Mouse (Mus musculus): ENCODE results near the gene Pelo. TPM values are rescaled to one million over a fixed set of nuclear protein-coding genes. Genes with fewer than 3 reads are reported as not detected.
A peak's percentile ranks its signal among the peaks of the same experiment; 100 is the strongest.

Gene Pelo
- polyA plus RNA-seq (2012; rRNA removed), result 32.8 and 39.0 TPM in 2 replicates

DNA sequence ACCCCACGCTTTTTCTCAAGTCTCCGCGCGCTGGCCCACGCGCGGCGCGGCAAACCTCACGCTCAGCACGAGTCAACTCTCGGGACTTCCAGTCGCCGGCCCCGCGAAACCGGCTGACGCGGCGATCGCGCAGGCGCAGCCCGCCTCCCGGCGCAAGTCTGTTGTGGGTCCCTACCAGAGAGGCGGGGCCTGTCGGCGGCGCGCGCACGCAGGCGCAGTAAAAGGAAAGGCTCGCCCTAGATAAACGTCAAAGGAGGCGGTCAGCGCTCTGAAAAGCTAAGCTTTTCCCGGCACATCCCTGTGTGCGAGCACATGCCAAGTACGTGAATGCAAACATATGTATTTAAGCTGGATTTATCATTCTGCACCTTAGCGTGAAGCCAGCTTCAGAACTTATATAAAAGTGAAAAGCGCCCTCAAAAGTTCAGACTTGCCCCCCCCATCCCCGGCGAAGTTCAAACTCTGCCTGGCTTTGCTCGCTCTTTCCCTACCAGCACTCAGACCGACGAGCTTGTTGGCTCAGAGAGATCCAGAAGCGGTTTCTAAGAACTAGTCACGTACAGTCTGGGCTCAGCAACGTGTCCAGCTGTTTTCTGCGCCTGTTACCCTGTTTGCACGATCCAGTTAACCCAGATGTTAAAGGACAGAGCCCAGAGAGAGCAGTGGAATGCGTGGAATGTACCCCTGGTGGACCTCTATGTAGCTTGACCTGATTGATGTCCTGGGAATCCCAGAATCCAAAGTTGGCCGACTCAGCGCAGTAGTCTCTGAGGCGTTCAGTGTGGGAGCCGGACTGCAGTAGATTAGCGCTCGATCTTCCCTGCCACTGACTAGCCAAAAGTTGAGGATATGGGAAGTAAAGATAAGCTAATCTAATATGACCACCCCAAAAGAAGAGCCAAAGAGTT is at the start of gene Pelo:
Pelo (minus strand) TSS at position 118 of the 908 bp plus-strand sequence.
- peak; percentile 93 for DNase-seq (ENCODE audit: low spot score)

DNA sequence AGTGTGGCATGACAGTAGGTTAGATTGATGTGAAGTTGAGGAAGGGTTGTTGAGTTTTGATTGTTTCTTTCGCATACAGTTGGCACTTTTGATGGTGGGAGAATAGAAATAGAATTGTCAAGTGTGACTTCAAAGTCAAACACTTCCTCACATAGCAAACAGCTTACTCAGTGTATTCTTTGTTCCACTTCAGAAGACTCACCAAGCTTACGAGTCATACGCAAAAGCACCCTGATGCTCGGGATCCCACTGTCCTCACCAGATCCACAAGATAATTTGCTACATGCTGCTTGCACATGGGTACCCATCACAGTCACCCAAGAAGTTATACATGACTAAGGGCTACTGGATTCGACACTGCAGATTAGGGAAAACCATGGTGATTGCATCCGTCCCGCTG is 48.5 kb upstream of the Pelo start:
- DNase-seq (ENCODE audit: low spot score), result no peak

GRCm38 (mm10) chr13:115136761-115137160 is 46.8 kb upstream of the Pelo start:
- no peak for DNase-seq (ENCODE audit: low spot score)

- no peak for DNase-seq (ENCODE audit: low spot score)
Measured at GRCm38 (mm10) chr13:115132435-115132834, 42.4 kb upstream of the Pelo start.

GRCm38 (mm10) chr13:115131381-115131780 is 41.4 kb upstream of the Pelo start:
- no peak for DNase-seq (ENCODE audit: low spot score)

- no peak for DNase-seq (ENCODE audit: low spot score)
Measured at GRCm38 (mm10) chr13:115130035-115130434, 40.0 kb upstream of the Pelo start.

DNA sequence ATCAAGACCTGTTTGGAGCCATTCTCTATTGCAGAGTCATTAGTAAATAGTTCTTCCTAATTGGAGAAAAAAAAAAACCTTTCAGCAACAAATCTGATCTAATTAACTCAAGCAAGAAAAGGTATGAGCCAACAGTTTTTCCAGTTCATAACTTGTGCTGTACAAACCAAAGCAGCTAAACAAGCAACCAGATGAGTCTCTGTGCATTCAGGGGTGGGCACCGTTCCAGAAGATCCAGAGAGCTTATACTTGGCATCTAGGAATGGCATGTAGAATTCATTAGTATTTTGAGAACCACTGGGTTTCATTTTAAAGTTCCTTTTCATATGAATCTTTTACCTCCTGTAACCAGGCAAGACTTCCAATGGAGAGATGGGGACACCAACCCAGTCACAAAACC is 37.8 kb upstream of the Pelo start:
- no peak for DNase-seq (ENCODE audit: low spot score)

DNA sequence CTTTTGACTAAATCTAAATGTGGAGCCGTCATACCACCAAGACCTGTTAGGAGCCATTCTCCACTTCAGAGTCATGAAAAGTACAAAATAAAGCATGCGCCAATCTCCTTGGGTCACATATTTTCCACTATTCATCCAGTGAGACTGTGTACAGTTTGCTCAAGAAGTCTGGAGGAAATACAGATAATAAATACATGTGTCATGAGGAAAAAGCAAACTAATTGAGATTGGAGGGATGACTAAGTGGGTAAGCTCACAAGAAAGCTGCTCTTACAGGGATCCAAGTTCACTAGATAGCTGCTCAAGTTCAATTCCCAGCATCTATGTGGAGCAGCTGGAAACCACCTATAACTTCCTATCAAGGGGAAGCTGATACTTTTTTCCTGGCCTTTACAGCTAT is 36.5 kb upstream of the Pelo start:
- no peak for DNase-seq (ENCODE audit: low spot score)

DNA sequence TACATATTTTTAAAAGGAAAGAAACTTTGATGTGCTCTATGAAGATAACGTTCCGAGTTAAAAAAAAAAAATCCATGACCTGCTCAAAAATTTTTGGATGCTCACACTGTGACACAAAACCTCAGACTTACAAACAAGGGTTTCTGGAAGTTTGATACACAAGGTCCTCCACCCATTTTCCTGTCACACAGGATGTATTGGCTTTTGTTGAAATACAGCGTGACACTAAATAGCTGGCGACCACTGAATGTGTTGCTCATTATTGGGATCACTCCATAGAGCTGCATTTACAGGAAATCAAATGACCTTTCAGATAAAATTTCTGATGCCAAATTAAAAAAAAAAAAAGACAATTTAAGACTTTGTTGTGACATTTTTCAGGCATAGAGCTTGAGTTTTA is 35.1 kb upstream of the Pelo start:
- DNase-seq (ENCODE audit: low spot score), result no peak

DNA sequence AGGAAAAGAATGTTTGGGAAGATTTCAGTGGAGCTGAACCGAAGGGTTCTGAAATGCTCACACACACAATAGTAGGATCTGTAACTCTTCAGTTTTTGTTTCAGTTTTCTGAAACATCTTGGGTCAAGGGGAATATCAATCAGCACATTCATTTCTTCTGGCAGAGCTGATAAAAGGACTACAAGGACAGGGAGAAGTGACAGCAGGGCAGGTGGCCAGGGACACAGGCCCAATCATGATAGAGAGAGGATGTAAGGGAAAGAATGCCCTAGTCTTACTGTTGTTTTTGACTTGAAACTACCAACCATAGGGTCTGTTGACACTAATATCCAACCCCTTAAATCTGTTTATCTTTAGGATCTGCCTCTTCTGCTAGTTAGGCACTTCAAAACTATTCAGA is 34.5 kb upstream of the Pelo start:
- DNase-seq (ENCODE audit: low spot score), result no peak

DNA sequence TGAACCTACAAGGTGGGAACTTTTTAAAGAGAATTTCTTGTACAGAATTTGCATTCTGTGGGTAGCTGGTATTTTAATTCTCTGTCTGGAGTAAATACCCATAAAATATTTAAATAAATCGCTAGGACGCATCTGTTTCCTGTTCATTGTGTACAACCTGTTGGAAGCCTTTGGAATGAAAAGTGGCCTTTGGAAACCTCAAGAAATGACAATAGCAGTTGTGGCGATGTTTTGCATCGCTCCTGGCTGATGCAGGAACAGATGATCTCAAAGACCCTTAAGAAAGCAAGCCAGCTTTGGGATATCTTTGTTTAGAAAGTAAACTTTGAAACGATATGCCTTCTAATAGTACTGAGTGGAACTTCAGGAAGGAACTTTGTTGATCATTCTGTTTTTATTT is 28.8 kb upstream of the Pelo start:
- no peak for DNase-seq (ENCODE audit: low spot score)

DNA sequence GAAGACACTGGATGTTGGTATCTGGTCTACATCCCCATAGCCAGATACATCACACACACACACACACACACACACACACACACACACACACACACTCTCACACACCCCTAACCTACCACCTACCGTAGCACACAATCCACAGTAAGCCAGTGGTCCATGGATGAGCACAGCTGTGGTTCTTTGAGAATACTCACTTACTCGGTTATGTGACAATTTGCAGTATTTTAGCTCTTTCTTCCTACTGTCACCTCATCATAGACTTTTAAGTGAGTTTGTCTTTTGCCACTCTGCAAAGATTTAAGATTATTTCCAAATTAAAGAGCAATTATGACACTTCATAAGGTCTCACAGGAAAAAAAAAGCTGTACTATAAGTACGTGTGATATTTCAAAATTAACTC is 28.2 kb upstream of the Pelo start:
- no peak for DNase-seq (ENCODE audit: low spot score)

GRCm38 (mm10) chr13:115116930-115117621 is 27.1 kb upstream of the Pelo start:
- DNase-seq (ENCODE audit: low spot score), result no peak

- DNase-seq (ENCODE audit: low spot score), result no peak
Measured at GRCm38 (mm10) chr13:115109628-115110027, 19.6 kb upstream of the Pelo start.

DNA sequence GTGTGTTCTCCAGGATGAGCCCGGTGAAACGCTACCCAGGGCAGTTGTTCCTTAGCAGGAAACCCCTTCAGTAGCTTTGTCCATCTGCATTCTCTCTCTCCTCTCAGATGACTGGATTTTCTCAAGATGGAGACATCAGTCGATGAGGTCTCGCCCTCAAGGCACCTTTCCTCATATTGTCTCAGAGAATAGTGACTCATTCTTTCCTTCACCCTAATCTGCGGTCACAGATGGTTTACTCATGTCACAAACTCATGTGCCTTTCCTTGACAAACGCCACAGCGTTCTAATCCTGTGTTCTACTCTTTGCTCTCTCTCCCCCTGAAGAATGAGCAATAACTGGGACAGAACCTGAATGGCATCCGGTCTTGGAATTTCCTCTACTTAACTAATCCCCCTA is 17.4 kb upstream of the Pelo start:
- no peak for DNase-seq (ENCODE audit: low spot score)

DNA sequence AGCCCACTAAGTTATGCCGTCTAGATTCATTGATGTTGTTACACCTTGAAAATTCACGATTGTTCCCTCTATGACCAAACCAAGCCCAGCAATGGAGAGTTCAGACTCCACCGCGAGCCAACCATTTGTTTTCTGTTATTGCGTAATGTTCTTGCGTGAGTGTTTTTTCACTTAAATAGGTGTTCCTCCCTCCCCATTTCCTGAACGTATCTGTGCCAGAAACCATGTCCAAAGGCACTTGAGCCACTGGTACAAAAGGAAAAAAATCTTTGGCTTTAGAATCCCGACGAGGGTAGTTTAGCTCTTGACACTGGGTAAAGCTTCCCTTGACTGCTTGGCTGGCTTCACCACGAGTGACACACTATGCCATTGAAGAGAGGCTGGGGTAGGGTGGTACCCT is 16.2 kb upstream of the Pelo start:
- DNase-seq (ENCODE audit: low spot score), result no peak

DNA sequence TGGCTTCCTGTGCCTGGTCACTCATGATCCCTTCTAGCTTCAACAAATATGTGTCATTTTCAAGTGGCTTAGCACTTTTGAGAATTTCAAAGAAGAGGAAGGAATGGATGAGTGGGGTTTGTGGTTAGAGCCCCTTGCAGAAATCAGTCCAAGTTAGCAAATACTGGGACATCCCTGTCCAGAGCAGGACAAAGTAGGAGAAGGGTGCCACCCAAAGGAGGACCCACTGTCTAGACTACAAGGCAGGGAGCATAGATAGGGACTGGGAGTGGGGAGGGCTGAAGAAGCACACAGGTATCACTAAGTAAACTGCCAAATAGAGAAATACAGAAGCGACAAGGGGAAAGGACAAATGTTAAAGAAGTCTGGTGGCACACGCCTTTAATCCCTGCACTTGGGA is 12.8 kb upstream of the Pelo start:
- DNase-seq (ENCODE audit: low spot score), result no peak

- DNase-seq (ENCODE audit: low spot score), result peak; percentile 65
Measured at GRCm38 (mm10) chr13:115101355-115102191, 11.6 kb upstream of the Pelo start, which contains the start of the genes Gm49395 and Itga1. TSS of gene Gm49395 (minus strand) at chr13:115101921. TSS of gene Itga1 (minus strand) at chr13:115101964.

DNA sequence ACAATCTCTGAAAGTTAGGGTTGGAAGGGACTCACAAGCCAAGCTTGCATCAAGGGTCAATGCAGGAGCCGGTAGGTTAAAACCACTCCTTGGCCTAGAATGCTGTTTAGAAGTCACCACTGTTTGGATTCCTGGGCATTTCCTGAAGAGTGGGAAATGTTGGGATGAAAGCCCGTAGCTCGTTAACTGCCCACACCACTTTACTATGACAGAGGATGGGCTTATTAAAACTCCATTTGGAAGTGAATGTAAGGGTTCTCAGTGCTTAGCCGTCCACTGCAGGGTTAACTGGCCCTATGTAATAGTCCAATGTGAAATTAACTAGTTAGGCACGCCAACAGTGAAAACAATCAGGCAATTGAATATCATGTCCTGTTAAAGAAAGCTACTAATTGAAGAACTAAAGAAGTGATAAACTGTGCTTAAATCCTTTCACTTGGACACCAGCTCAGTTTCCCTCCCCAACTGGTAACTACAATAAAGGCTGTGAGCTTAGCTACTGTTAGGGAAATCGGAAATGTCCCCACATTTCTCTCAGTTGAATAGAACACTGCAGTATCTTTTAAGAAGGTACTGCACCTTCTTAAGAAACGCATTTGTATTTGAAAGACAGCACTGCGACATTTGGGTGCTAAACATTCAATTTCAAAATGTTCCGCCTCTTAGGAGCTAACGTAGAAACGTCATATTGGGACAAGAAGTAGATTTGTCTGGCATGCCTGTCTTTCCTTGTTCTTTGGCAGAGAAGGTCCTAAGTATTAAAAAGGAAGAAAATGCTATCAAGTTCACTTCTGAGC is 10.6 kb upstream of the Pelo start:
- DNase-seq (ENCODE audit: low spot score), result no peak

DNA sequence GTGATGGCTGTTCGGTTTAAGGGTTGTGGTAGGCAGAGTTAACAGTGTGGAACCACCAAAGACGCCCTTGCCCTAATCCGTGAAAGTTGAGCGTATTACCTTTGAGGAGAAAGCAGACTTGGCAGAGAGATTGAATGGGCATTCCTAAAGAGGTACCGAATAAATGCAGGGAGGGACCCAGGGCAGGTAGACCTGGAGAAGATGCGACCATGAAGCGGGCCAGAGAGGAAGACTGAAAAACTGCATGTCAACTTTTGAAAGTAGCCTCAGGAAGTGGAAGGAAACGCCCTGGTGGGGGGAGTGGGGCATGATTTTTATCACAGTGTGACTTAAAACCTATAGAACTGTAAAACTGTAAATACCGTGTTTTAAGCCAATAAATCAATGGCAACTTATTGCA is 9.4 kb upstream of the Pelo start:
- no peak for DNase-seq (ENCODE audit: low spot score)

DNA sequence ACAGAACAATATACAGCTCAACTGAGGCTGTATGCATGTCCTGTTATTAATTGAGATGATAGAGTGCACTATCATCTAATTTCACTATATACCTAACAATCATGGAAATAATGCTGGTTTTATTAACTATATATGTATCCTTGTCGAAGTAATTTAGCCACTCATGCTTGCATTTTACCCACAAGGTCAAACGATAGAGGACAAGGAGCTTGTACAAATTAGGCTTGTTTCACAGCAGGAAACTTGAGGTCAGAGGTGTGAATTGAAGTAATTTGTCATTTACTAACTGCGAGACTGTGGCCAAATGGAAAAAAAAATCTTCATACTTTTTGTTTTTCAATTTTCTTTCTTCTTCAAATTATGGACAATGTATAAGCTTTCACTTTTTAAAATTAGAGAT is 8.2 kb upstream of the Pelo start:
- no peak for DNase-seq (ENCODE audit: low spot score)

All from urinary bladder, adult 2 months (tissue).